Mouse (Mus musculus) bone marrow macrophage, adult 2 months (primary cell): ENCODE results near the gene Golm1.

Experiments used
- CTCF ChIP-seq: IDR thresholded peaks from 2 replicates; pipeline ENCODE4 v1.5.1; 2012; ENCODE audit warnings: low read depth, mild to moderate bottlenecking, low read length, moderate library complexity
- POLR2A ChIP-seq: IDR thresholded peaks from 2 replicates; pipeline ENCODE4 v1.6.1; 2012; ENCODE audit warnings: mild to moderate bottlenecking, low read depth, low read length, borderline replicate concordance

DNA sequence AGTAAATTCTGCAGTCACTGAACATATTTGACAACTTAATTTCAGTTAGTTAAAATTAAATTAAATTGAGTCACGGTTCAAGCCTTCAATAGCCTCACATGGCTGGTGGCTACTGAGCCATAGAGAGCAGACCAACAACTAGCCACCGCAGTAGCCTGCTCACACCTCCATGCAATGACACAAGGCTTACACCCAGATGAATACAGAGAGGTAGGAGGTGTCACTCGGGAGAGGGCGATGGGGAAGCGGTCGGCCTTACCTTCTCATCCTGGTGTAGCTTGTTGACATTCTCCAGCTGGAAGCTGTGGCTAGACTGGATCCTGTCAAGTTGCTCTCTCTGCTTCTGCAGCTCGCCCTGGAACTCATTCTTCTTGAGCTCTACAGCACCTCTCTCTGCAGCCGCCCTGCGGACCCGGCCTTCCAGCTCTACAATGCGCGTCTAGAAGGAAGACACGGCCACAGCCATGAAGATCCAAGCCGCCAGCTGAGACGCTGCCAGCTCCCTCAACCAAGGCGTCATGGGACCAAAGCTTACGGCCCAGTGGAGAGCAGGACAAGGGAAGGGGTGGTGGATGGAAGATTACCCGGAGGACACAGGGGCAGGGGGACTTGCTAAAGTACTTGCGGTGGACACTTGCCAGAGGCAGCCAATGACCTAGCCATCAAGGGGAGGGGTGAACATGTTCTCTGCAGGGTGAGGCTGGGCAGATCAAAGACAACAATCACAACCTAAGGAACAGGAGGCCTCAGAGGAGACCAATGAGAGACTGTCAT is 11.5 kb downstream of the Golm1 start:
- TF ChIP-seq POLR2A (no peak), CTCF (no peak)
